Mouse (Mus musculus) lung, postnatal 0 days (tissue): Measurements from ENCODE around the gene Ang2. TPM values are rescaled to one million over a fixed set of nuclear protein-coding genes. Genes with fewer than 3 reads are reported as not detected.

ENCODE experiments used
- ATAC-seq: fragments of 200-750 bp; cut with Nextera tagmentation; 2 replicates; pipeline ENCODE4 v1.8.0; 2017; ENCODE audit warnings: moderate library complexity
- DNase-seq: peaks from one replicate; pipeline ENCODE4 v3.0.0-alpha.2; 2016; ENCODE audit warnings: low spot score
- H3K27ac ChIP-seq: fragments of 300-500 bp; sonication (generic); 2 replicates; pipeline ENCODE4 v1.5.1; 2014; ENCODE audit warnings: antibody characterized with exemption, mild to moderate bottlenecking, low read length, mixed read lengths
- H3K27me3 ChIP-seq: fragments of 300-500 bp; sonication (generic); replicated peaks from 2 replicates; pipeline ENCODE4 v1.6.1; 2014; ENCODE audit warnings: low read length, mixed read lengths; ENCODE audit not compliant: insufficient read depth
- H3K36me3 ChIP-seq: fragments of 300-500 bp; sonication (generic); 2 replicates; pipeline ENCODE4 v1.6.1; 2014; ENCODE audit warnings: low read length, mixed read lengths; ENCODE audit not compliant: insufficient read depth
- H3K4me1 ChIP-seq: fragments of 300-500 bp; sonication (generic); 2 replicates; pipeline ENCODE4 v1.6.1; 2014; ENCODE audit warnings: antibody characterized with exemption, low read depth, low read length, mixed read lengths; ENCODE audit not compliant: insufficient read depth
- H3K4me2 ChIP-seq: fragments of 300-500 bp; sonication (generic); replicated peaks from 2 replicates; pipeline ENCODE4 v1.6.1; 2014; ENCODE audit warnings: low read depth, mild to moderate bottlenecking, low read length, moderate library complexity, mixed read lengths
- H3K4me3 ChIP-seq: fragments of 300-500 bp; sonication (generic); 2 replicates; pipeline ENCODE4 v1.5.1; 2014; ENCODE audit warnings: low read depth, low read length
- H3K9ac ChIP-seq: fragments of 300-500 bp; sonication (generic); replicated peaks from 2 replicates; pipeline ENCODE4 v1.6.1; 2014; ENCODE audit warnings: low read depth, mild to moderate bottlenecking
- H3K9me3 ChIP-seq: fragments of 300-500 bp; sonication (generic); 2 replicates; pipeline ENCODE4 v1.6.1; 2016; ENCODE audit warnings: low read length, mixed read lengths
- CTCF ChIP-seq: IDR thresholded peaks from 2 replicates; pipeline ENCODE4 v1.5.1; 2016; ENCODE audit warnings: antibody characterized with exemption, mild to moderate bottlenecking
- EP300 ChIP-seq: IDR thresholded peaks from 2 replicates; pipeline ENCODE4 v1.6.1; 2016; ENCODE audit warnings: antibody characterized with exemption, mild to moderate bottlenecking, control low read depth
- WGBS: fragments of 180-500 bp; shearing (Covaris S2); extraction: QIAGEN DNeasy Blood & Tissue Kit; methylation state at CpG from one replicate; pipeline ENCODE4 v1.1.7; 2014; 5-methylcytosine and 5-hydroxymethylcytosine counted together
- polyA plus RNA-seq: library from polyadenylated mRNA; unstranded; fragments of >200 nt; fragmentation: Nextera tagmentation; extraction: Ambion mirVana; gene quantifications from 2 replicates; pipeline ENCODE4 v1.2.1, GENCODE M21; 2015

Gene Ang2
- polyA plus RNA-seq, 1 experiment from 2014 or later: not detected

- Histone ChIP-seq H3K4me3 (no peak overlapping the region), H3K36me3 (no peaks in the 10 kb centered on the region), H3K27me3 (no peaks in the 10 kb centered on the region), H3K4me2 (no peak overlapping the region), H3K9me3 (no peaks in the 10 kb centered on the region), H3K27ac (no peak overlapping the region), H3K4me1 (no peaks in the 10 kb centered on the region), H3K9ac (no peak overlapping the region)
- WGBS: 73% methylated on average over 5 of the region's 5 CpGs
- TF ChIP-seq CTCF (no peak), EP300 (no peak)
- ATAC-seq: no peak
- DNase-seq: no peak
These were observed 42.8 kb downstream of the Ang2 start for GRCm38 (mm10) chr14:51156056-51156735.

GRCm38 (mm10) chr14:51152249-51152870 lies 46.6 kb downstream of the Ang2 start:
- TF ChIP-seq EP300 (no peak), CTCF (no peak)

GRCm38 (mm10) chr14:51150206-51150831 lies 48.6 kb downstream of the Ang2 start:
- DNase-seq (no peak), ATAC-seq (no peak)
- Histone ChIP-seq H3K9me3 (no peaks in the 10 kb centered on the region), H3K27ac (no peak overlapping the region), H3K36me3 (no peaks in the 10 kb centered on the region), H3K4me3 (no peak overlapping the region), H3K4me1 (no peaks in the 10 kb centered on the region), H3K4me2 (no peak overlapping the region), H3K27me3 (no peaks in the 10 kb centered on the region), H3K9ac (no peak overlapping the region)
- TF ChIP-seq CTCF: no peak
- TF ChIP-seq EP300: no peak
- 89% methylated on average over 3 of the region's 3 CpGs for WGBS

More at GRCm38 (mm10) chr14:51152249-51152870, 46.6 kb downstream of the Ang2 start:
- ATAC-seq (no peak), DNase-seq (no peak)
- no peak overlapping the region for H3K27ac ChIP-seq
- no peaks in the 10 kb centered on the region for H3K36me3 ChIP-seq
- H3K27me3 ChIP-seq: no peaks in the 10 kb centered on the region
- H3K9me3 ChIP-seq: no peaks in the 10 kb centered on the region
- H3K9ac ChIP-seq: no peak overlapping the region
- H3K4me3 ChIP-seq: no peak overlapping the region
- no peak overlapping the region for H3K4me2 ChIP-seq
- no peaks in the 10 kb centered on the region for H3K4me1 ChIP-seq
- WGBS: 34% methylated on average over 5 of the region's 5 CpGs

- WGBS: 38% methylated on average over 5 of the region's 5 CpGs
- Histone ChIP-seq H3K36me3 (no peaks in the 10 kb centered on the region), H3K4me1 (no peaks in the 10 kb centered on the region), H3K27me3 (no peaks in the 10 kb centered on the region), H3K9me3 (no peaks in the 10 kb centered on the region), H3K27ac (no peak overlapping the region), H3K9ac (no peak overlapping the region), H3K4me3 (no peak overlapping the region), H3K4me2 (no peak overlapping the region)
- TF ChIP-seq EP300 (no peak), CTCF (no peak)
- ATAC-seq (no peak), DNase-seq (no peak)
These were observed 49.8 kb downstream of the Ang2 start for GRCm38 (mm10) chr14:51149164-51149563.

- no peaks in the 10 kb centered on the region for H3K9me3 ChIP-seq
- no peak for DNase-seq
- H3K27me3 ChIP-seq: no peaks in the 10 kb centered on the region
- H3K4me1 ChIP-seq: no peaks in the 10 kb centered on the region
- no peaks in the 10 kb centered on the region for H3K36me3 ChIP-seq
- H3K9ac ChIP-seq: no peak overlapping the region
- H3K4me2 ChIP-seq: no peak overlapping the region
- 58% methylated on average over 3 of the region's 3 CpGs for WGBS
- no peak for ATAC-seq
- H3K27ac ChIP-seq: no peak overlapping the region
- TF ChIP-seq EP300: no peak
- TF ChIP-seq CTCF: no peak
- H3K4me3 ChIP-seq: no peak overlapping the region
These were observed 50.9 kb downstream of the Ang2 start for GRCm38 (mm10) chr14:51148006-51148405.

GRCm38 (mm10) chr14:51146685-51147084 lies 52.3 kb downstream of the Ang2 start, which contains the start of gene Rnase1:
Rnase1 (minus strand) TSS chr14:51146785.
- H3K4me3 ChIP-seq: no peak within 1 kb of the TSS
- no peak within 1 kb of the TSS for H3K27ac ChIP-seq
- TF ChIP-seq CTCF (no peak), EP300 (no peak)
- H3K27me3 ChIP-seq: no peaks in the 10 kb centered on the region
- no peak within 1 kb of the TSS for H3K9ac ChIP-seq
- H3K4me2 ChIP-seq: no peak within 1 kb of the TSS
- DNase-seq (no peak), ATAC-seq (no peak)
- 68% methylated on average over 2 of the region's 2 CpGs for WGBS
- H3K4me1 ChIP-seq: no peaks in the 10 kb centered on the region
- H3K36me3 ChIP-seq: no peaks in the 10 kb centered on the region
- no peaks in the 10 kb centered on the region for H3K9me3 ChIP-seq
